Mouse (Mus musculus): Measurements from ENCODE around the gene Ckap4. TPM values are rescaled to one million over a fixed set of nuclear protein-coding genes. Genes with fewer than 3 reads are reported as not detected.

Ckap4 gene
- polyA plus RNA-seq (2016; fragmentation: Nextera tagmentation; extraction: Ambion mirVana), result 53.6 and 63.3 TPM in 2 replicates

DNA sequence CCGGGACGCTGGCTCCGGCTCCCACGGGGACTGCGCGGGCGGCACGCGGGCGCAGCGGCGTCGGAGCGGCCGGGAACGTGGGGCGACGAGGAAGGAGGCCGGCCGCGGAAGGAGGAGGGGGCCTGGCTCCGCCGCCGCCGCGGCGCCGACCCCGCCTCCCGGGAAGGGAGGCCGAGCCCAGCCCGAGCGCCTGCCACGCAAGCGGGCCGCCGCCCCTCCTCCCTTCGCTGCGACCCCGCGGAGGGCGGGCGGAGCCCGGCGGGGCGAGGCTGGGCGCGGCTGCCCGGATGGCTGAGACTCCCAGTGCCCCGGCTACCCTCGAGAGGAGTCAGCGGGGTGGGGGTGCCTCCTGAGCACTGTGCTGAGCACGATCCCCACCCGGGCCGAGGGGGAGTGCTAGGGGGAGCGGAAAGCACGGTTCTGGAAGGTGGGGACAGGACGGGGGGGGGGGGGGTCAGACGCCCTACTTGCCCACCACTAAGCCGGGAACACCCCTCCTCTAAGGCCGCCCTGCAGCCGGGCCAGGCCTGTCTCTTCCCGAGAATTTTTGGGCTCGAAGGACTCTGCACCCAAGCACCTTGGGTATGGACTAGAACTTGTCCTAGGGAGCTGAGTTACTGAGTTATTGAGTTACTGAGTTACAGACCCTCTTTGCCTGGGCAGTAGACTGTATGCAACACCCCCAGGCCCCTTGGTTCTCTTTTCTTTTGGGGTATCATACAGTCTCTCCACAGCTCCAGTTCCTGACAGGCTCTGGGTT, at the start of gene Ckap4:
TSS of gene Ckap4 (minus strand) at position 151 of the 760 bp plus-strand sequence.
- H3K27ac ChIP-seq, result peak within 1 kb of the TSS; percentile 98
- under 1% methylated on average over 63 of the region's 64 CpGs for WGBS
- peaks cover 31% of the 10 kb centered on the region for H3K36me3 ChIP-seq
- H3K9me3 ChIP-seq (replicated peaks), result no peaks in the 10 kb centered on the region
- peaks cover 37% of the 10 kb centered on the region for H3K4me1 ChIP-seq
- H3K4me3 ChIP-seq, result peak within 1 kb of the TSS; percentile 96
- H3K27me3 ChIP-seq (ENCODE audit: low read depth, poor library complexity, severe bottlenecking), result no peaks in the 10 kb centered on the region
- DNase-seq (ENCODE audit: low spot score), result peak; percentile 84

GRCm38 (mm10) chr10:84582236-84582635, 48.4 kb upstream of the Ckap4 start:
- Histone ChIP-seq H3K36me3 (no peaks in the 10 kb centered on the region), H3K9me3 (replicated peaks) (no peaks in the 10 kb centered on the region), H3K27me3 (ENCODE audit: low read depth, poor library complexity, severe bottlenecking) (0 out of 2 replicates have a peak, but pooled peaks cover 8% of the 10 kb centered on the region), H3K4me1 (peaks cover 9% of the 10 kb centered on the region), H3K4me3 (no peak overlapping the region), H3K27ac (no peak overlapping the region)
- no peak for DNase-seq (ENCODE audit: low spot score)
- 85% methylated on average over 7 of the region's 7 CpGs for WGBS

GRCm38 (mm10) chr10:84581191-84581590, 47.3 kb upstream of the Ckap4 start:
- H3K36me3 ChIP-seq, result no peaks in the 10 kb centered on the region
- 75% methylated on average over 8 of the region's 8 CpGs for WGBS
- H3K27ac ChIP-seq, result no peak overlapping the region
- no peak for DNase-seq (ENCODE audit: low spot score)
- 0 out of 2 replicates have a peak, but pooled peaks cover 8% of the 10 kb centered on the region for H3K27me3 ChIP-seq (ENCODE audit: low read depth, poor library complexity, severe bottlenecking)
- peaks cover 11% of the 10 kb centered on the region for H3K4me1 ChIP-seq
- H3K9me3 ChIP-seq (replicated peaks), result no peaks in the 10 kb centered on the region
- H3K4me3 ChIP-seq, result no peak overlapping the region

DNA sequence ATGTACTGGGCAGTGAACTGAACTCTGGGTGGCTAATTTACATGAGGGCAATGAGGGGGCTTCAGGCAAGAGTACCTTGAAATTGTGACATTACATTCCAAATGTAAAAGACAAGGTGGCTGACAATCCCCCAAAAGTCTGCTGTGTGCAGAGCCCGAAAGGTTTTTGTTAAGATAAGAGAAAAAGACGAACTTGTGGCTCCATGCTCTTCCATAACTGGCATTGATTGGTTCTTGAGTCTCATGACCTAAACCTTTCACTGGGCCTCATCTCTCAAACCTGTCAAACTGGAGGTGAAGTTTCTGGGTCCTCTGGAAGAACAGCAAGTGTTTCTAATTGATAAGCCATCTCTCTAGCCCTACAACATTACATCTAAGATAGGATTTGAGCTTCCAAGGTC, 45.7 kb upstream of the Ckap4 start:
- H3K9me3 ChIP-seq (replicated peaks), result no peaks in the 10 kb centered on the region
- H3K27me3 ChIP-seq (ENCODE audit: low read depth, poor library complexity, severe bottlenecking), result 0 out of 2 replicates have a peak, but pooled peaks cover 8% of the 10 kb centered on the region
- DNase-seq (ENCODE audit: low spot score), result no peak
- WGBS, result 78% methylated on average over 2 of the region's 2 CpGs
- H3K27ac ChIP-seq, result no peak overlapping the region
- no peak overlapping the region for H3K4me3 ChIP-seq
- no peaks in the 10 kb centered on the region for H3K36me3 ChIP-seq
- peaks cover 16% of the 10 kb centered on the region for H3K4me1 ChIP-seq

GRCm38 (mm10) chr10:84578738-84579137, 44.9 kb upstream of the Ckap4 start:
- WGBS, result 86% methylated on average over 10 of the region's 10 CpGs
- Histone ChIP-seq H3K36me3 (no peaks in the 10 kb centered on the region), H3K27me3 (ENCODE audit: low read depth, poor library complexity, severe bottlenecking) (0 out of 2 replicates have a peak, but pooled peaks cover 8% of the 10 kb centered on the region), H3K9me3 (replicated peaks) (no peaks in the 10 kb centered on the region), H3K4me3 (no peak overlapping the region), H3K4me1 (peaks cover 16% of the 10 kb centered on the region), H3K27ac (no peak overlapping the region)
- no peak for DNase-seq (ENCODE audit: low spot score)

DNA sequence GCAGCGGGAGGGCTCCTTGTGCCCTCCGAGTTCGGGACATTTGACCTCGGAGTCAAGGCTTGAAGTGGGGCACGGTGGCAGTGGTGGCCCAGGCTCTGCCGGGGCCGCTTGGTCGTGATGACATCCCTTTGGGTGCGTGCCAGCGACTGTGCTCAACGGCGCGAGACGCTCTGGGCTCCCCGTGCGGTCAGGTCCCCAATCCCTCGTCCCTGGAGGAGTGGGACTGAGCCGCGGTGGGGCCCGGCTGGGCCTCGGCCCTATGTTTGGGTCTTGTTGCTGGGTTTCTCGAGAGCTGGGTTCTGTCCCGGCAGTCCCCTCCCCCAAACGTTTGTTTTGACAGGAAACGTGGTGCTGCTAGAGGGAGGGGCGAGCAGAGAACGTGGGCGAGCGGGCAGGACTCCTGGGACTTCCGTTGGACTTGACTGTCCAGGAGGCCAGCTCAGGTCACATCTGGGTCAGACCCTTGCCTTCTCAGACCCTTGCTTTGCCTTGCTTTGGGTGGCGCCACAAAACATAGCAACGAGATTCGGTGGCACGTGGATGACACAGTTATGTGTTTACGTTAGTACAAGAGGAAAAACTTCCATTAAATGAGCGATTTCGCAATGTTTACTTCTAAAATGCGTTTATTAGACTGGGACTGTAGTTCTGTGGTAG, 43.3 kb upstream of the Ckap4 start:
- Histone ChIP-seq H3K36me3 (no peaks in the 10 kb centered on the region), H3K27ac (peak overlapping the region; percentile 90; the same call in 1 of the 2 replicates), H3K27me3 (ENCODE audit: low read depth, poor library complexity, severe bottlenecking) (0 out of 2 replicates have a peak, but pooled peaks cover 8% of the 10 kb centered on the region), H3K9me3 (replicated peaks) (no peaks in the 10 kb centered on the region), H3K4me1 (peaks cover 16% of the 10 kb centered on the region), H3K4me3 (peak overlapping the region; percentile 73)
- DNase-seq (ENCODE audit: low spot score), result peak; percentile 65
- 5% methylated on average over 38 of the region's 38 CpGs for WGBS

DNA sequence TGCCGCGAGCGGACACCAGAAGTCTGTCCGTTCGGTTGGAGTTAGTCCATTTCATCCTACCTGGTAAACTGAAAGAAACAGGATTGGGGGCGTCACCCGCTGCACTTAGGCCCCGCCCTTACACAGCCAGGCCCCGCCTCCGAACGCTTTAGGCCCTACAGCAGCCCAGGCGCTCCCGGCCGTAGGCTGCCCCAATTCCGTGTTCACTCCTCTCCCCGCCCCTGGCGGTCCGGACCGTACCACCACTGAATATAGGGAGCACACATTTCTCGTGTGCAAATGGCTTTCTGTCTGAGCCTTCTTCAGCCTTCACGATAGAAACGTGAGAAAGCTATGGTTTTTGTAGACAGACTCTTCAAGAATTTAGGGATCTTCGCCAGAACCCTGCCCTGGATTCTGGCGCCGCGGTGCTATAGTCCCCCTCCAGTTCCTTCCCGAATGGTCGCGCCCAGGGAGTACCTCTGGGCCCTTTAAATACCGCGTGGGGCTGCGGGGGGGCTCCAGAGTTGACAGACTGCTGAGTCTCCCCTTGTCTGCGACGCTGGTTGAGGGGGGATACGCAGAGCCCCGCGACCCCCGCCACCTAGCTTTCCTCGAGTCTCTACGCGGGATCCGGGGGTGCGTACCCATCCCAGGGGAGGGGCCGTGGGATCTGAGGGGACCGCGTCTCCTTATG, 42.7 kb upstream of the Ckap4 start, which contains the start of gene Tcp11l2:
TSS of gene Tcp11l2 (plus strand) at position 232 of the 676 bp plus-strand sequence.
- Histone ChIP-seq H3K4me3 (peak within 1 kb of the TSS; percentile 73), H3K27ac (peak within 1 kb of the TSS; percentile 90), H3K36me3 (no peaks in the 10 kb centered on the region), H3K27me3 (ENCODE audit: low read depth, poor library complexity, severe bottlenecking) (0 out of 2 replicates have a peak, but pooled peaks cover 8% of the 10 kb centered on the region), H3K4me1 (peaks cover 16% of the 10 kb centered on the region), H3K9me3 (replicated peaks) (no peaks in the 10 kb centered on the region)
- peak; percentile 90 for DNase-seq (ENCODE audit: low spot score)
- 1% methylated on average over 46 of the region's 46 CpGs for WGBS

GRCm38 (mm10) chr10:84576029-84576394, 42.1 kb upstream of the Ckap4 start:
- H3K4me3 ChIP-seq, result peak overlapping the region; percentile 73
- H3K4me1 ChIP-seq, result peaks cover 16% of the 10 kb centered on the region
- WGBS, result 1% methylated on average over 14 of the region's 14 CpGs
- H3K36me3 ChIP-seq, result no peaks in the 10 kb centered on the region
- H3K27ac ChIP-seq, result no peak overlapping the region
- 0 out of 2 replicates have a peak, but pooled peaks cover 8% of the 10 kb centered on the region for H3K27me3 ChIP-seq (ENCODE audit: low read depth, poor library complexity, severe bottlenecking)
- DNase-seq (ENCODE audit: low spot score), result no peak
- H3K9me3 ChIP-seq (replicated peaks), result no peaks in the 10 kb centered on the region

DNA sequence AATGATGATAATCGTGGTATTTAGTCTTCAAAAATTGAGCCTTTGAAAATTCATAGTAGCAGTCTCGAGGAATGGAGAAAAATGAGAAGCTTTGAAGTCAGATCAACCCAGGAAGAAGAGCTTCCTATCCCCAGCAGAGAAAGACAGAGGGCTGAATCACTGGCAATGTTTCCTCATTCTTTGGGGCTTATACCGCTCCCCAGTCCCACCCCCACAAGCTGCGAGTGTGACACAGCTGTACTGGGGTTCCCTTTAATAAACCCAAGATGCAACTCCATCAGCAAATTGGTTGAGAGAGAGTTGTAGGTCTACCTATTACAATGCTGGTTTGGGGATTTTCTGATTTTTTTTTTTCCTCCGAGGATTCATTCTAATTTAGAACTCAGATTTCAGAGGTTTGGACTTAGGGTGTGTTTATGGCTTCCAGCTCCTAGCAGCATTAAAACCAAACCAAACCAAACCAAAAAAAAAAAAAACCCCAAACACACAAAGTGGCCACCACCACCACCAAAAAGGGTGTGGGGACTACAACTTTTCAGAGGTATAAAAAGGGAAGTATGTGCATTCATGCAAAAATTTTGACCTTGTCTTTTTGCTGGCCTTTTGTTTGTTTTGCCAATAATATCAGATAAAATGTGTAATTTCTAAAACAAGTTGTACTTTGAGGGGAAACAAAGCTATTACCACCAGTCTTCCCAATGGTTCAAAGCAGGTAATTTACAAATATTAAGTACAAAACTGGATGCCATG, 40.0 kb upstream of the Ckap4 start:
- H3K27ac ChIP-seq, result no peak overlapping the region
- no peaks in the 10 kb centered on the region for H3K36me3 ChIP-seq
- no peak overlapping the region for H3K4me3 ChIP-seq
- DNase-seq (ENCODE audit: low spot score), result no peak
- H3K9me3 ChIP-seq (replicated peaks), result no peaks in the 10 kb centered on the region
- H3K4me1 ChIP-seq, result peaks cover 16% of the 10 kb centered on the region
- 72% methylated on average over 5 of the region's 5 CpGs for whole genome bisulfite sequencing
- H3K27me3 ChIP-seq (ENCODE audit: low read depth, poor library complexity, severe bottlenecking), result 0 out of 2 replicates have a peak, but pooled peaks cover 8% of the 10 kb centered on the region

DNA sequence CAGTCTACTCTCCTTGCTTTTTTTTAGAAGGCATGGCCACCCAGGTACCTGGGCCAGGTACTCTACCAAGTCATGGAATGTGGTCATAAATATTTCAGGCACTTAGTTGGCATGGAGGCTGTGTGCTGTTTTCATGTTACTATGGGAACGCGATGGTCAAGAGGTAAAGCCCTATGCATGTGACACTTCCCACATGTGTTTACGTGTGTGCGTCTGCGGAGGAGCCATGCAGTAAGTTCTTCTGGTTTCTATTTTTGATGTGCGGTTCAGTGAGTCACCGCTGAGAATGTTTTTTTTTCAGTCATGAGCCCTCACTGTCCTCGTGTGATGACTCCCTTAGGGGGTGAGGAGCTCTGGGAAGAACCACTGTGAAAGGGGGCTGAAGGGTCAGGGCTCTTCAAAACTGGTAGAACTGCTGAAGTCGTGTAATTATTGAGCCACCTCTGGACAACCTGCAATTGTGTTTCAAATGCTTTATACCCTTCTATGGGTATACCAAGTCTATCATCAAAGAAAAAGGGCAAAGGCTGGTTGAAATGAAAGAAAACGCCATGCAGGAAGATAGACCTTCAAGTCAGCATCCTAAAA, 37.3 kb upstream of the Ckap4 start:
- 87% methylated on average over 10 of the region's 10 CpGs for WGBS
- DNase-seq (ENCODE audit: low spot score), result no peak

GRCm38 (mm10) chr10:84564427-84564826, 30.6 kb upstream of the Ckap4 start:
- Histone ChIP-seq H3K4me3 (no peak overlapping the region), H3K27ac (no peak overlapping the region), H3K27me3 (ENCODE audit: low read depth, poor library complexity, severe bottlenecking) (no peaks in the 10 kb centered on the region), H3K4me1 (peaks cover 18% of the 10 kb centered on the region), H3K9me3 (replicated peaks) (no peaks in the 10 kb centered on the region), H3K36me3 (no peaks in the 10 kb centered on the region)
- no peak for DNase-seq (ENCODE audit: low spot score)
- 88% methylated on average over 8 of the region's 8 CpGs for WGBS

More for the DNA sequence above, 37.3 kb upstream of the Ckap4 start:
- H3K27ac ChIP-seq, result no peak overlapping the region
- no peak overlapping the region for H3K4me3 ChIP-seq
- H3K36me3 ChIP-seq, result no peaks in the 10 kb centered on the region
- no peaks in the 10 kb centered on the region for H3K27me3 ChIP-seq (ENCODE audit: low read depth, poor library complexity, severe bottlenecking)
- H3K9me3 ChIP-seq (replicated peaks), result no peaks in the 10 kb centered on the region
- peaks cover 8% of the 10 kb centered on the region; the same call in 1 of the 2 replicates for H3K4me1 ChIP-seq

Measured in limb, embryonic 10.5 days (tissue).